Mouse (Mus musculus): ENCODE data around the gene Noc2l. TPM values are rescaled to one million over a fixed set of nuclear protein-coding genes. Genes with fewer than 3 reads are reported as not detected.

The Noc2l gene
- total RNA-seq, 2 experiments from 2014 or later: 70.4 to 71.6 TPM

- no peak for DNase-seq (ENCODE audit: low spot score in 2 of 2)
Measured at GRCm38 (mm10) chr4:156215649-156216048, 20.2 kb upstream of the Noc2l start, which contains the start of gene Perm1. Perm1 (plus strand) TSS chr4:156215868.

- DNase-seq (ENCODE audit: low spot score in 2 of 2): no peak
Measured at GRCm38 (mm10) chr4:156216196-156216595, 19.6 kb upstream of the Noc2l start.

GRCm38 (mm10) chr4:156217022-156217669 lies 18.7 kb upstream of the Noc2l start:
- no peak for DNase-seq (ENCODE audit: low spot score in 2 of 2)

GRCm38 (mm10) chr4:156217838-156218237 lies 18.0 kb upstream of the Noc2l start:
- DNase-seq (ENCODE audit: low spot score in 2 of 2): no peak

- DNase-seq (ENCODE audit: low spot score in 2 of 2): no peak
Measured at GRCm38 (mm10) chr4:156219936-156220335, 15.9 kb upstream of the Noc2l start.

- no peak for DNase-seq (ENCODE audit: low spot score in 2 of 2)
Measured at GRCm38 (mm10) chr4:156224276-156224675, 11.5 kb upstream of the Noc2l start.

- DNase-seq (ENCODE audit: low spot score in 2 of 2): no peak
Measured at GRCm38 (mm10) chr4:156227752-156228392, 7.9 kb upstream of the Noc2l start.

- peak; percentile 23 to 36 for DNase-seq (ENCODE audit: low spot score in 2 of 2)
Measured at GRCm38 (mm10) chr4:156228393-156229024, 7.3 kb upstream of the Noc2l start.

- no peak for DNase-seq (ENCODE audit: low spot score in 2 of 2)
Measured at GRCm38 (mm10) chr4:156234021-156234501, 1.7 kb upstream of the Noc2l start.

GRCm38 (mm10) chr4:156234701-156235213 lies 1.1 kb upstream of the Noc2l start, which contains the start of gene Plekhn1:
Plekhn1 (minus strand) TSS chr4:156234857.
- peak; percentile 73 to 80 for DNase-seq (ENCODE audit: low spot score in 2 of 2)

GRCm38 (mm10) chr4:156235360-156235770 lies 445 bp upstream of the Noc2l start:
- no peak for DNase-seq (ENCODE audit: low spot score in 2 of 2)

- DNase-seq (ENCODE audit: low spot score in 2 of 2): no peak
Measured at GRCm38 (mm10) chr4:156236651-156237447, 1.0 kb downstream of the Noc2l start.

GRCm38 (mm10) chr4:156249567-156249966 lies 13.8 kb downstream of the Noc2l start:
- no peak for DNase-seq (ENCODE audit: low spot score in 2 of 2)

GRCm38 (mm10) chr4:156251081-156251480 lies 15.3 kb downstream of the Noc2l start:
- DNase-seq (ENCODE audit: low spot score in 2 of 2): no peak

- DNase-seq (ENCODE audit: low spot score in 2 of 2): no peak
Measured at GRCm38 (mm10) chr4:156252140-156252539, 16.3 kb downstream of the Noc2l start.

GRCm38 (mm10) chr4:156252619-156253018 lies 16.8 kb downstream of the Noc2l start:
- DNase-seq (ENCODE audit: low spot score in 2 of 2): no peak

GRCm38 (mm10) chr4:156253043-156253442 lies 17.2 kb downstream of the Noc2l start:
- no peak for DNase-seq (ENCODE audit: low spot score in 2 of 2)

- no peak for DNase-seq (ENCODE audit: low spot score in 2 of 2)
Measured at GRCm38 (mm10) chr4:156254361-156255077, 18.7 kb downstream of the Noc2l start.

GRCm38 (mm10) chr4:156255078-156255839 lies 19.4 kb downstream of the Noc2l start, which contains the start of gene Samd11:
Samd11 (minus strand) TSS chr4:156255657.
- no peak for DNase-seq (ENCODE audit: low spot score in 2 of 2)

Measured in left cerebral cortex, adult 18-20 months (tissue).